Mouse (Mus musculus) cortical plate, adult 2 months (tissue): ENCODE data around the gene Stn1.

Experiments used
- CTCF ChIP-seq: fragments of 200-500 bp; IDR thresholded peaks from 2 replicates; pipeline ENCODE4 v1.5.1; 2011; ENCODE audit warnings: mild to moderate bottlenecking, control low read depth, low read length; ENCODE audit not compliant: insufficient read depth; ENCODE audit errors: extremely low read depth
- POLR2A ChIP-seq: fragments of 200-500 bp; IDR thresholded peaks from 2 replicates; pipeline ENCODE4 v1.6.1; 2011; ENCODE audit warnings: mild to moderate bottlenecking, low read length, control low read depth; ENCODE audit not compliant: insufficient read depth; ENCODE audit errors: extremely low read depth

DNA sequence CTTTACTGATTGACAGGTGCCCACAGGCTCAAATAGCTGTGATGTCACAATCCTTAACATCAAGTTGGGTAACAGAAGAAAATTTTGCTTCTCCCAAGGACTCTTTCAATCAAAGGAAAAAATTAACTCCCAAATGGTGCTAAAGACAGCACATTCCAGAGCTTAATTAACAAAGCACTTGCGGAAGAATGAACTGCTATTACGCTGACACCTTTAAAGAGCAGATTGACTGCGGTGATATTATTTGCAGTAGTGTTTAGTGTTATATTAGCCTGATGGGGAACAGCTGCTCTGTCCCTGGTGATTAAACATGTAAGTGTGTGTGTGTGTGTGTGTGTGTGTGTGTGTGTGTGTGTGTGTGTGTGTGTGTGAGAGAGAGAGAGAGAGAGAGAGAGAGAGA is 7.7 kb upstream of the Stn1 start:
- TF ChIP-seq CTCF, result no peak
- no peak for TF ChIP-seq POLR2A
